Comparison of ENCODE assay signal across 1 mouse cellular context in the genomic region with DNA sequence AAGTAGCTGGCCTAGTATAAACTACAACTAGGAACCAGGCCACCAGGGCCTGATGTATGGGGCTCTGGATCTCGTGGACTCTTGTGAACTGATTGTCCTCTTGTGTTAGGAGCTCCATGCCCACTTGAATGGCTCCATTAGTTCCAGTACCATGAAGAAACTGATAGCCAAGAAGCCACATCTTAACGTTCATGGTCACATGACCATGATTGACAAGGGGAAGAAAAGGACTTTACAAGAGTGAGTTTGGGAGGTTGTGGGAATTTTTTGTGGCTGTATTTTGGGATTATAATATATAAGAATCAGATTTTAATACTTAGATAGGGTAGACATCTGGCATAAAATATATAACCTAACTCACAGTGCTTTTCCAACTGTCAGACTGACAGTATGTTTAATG.
TF ChIP-seq lines count a peak whose summit lies in the region.

No protein-coding gene starts in this region.

TF ChIP-seq in CH12.LX, 34 proteins besides CTCF, POLR2A, EP300 and RAD21:
- TF ChIP-seq MAFK (IDR thresholded peaks at IDR 0.05; ENCODE audit: insufficient replicate concordance, low read length): no peak
- TF ChIP-seq USF1 (IDR thresholded peaks at IDR 0.05; ENCODE audit: low read depth, low read length): peak; percentile 61
- peak; percentile 42 for TF ChIP-seq USF2 (conservative IDR thresholded peaks at IDR 0.05; ENCODE audit: low read depth, low read length)
